11 mouse cellular contexts compared by ENCODE assay signal in genomic region chr9:73970717-73971116, GRCm38 (mm10). TPM values are rescaled to one million over a fixed set of nuclear protein-coding genes. Genes with fewer than 3 reads are reported as not detected.
DNase-seq lines count a peak whose midpoint lies in the region; ATAC-seq lines count a peak whose summit lies in the region.
"Had no signal": no experiment of that assay in that cellular context is flagged by ENCODE, and none has a peak within 500 bp of the region (broad histone marks: within the 10 kb centered on the region; RNA-seq: fewer than 3 reads in every experiment).

No protein-coding gene starts in this region.

- WGBS in hindbrain, embryonic 11.5 days, result 15% methylated on average over 9 of the region's 9 CpGs
- 12% methylated on average over 9 of the region's 9 CpGs for WGBS in neural tube, embryonic 12.5 days

- H3K27ac ChIP-seq in hindbrain, embryonic 11.5 days (ENCODE audit: low read depth, low read length), result no peak overlapping the region
- H3K27ac ChIP-seq in neural tube, embryonic 12.5 days, result no peak overlapping the region

- no peaks in the 10 kb centered on the region for H3K9me3 ChIP-seq in hindbrain, embryonic 11.5 days (ENCODE audit: control insufficient read depth, low read length)
- H3K9me3 ChIP-seq in neural tube, embryonic 12.5 days, result no peaks in the 10 kb centered on the region

- H3K4me3 ChIP-seq in hindbrain, embryonic 11.5 days (ENCODE audit: low read depth, low read length), result no peak overlapping the region
- H3K4me3 ChIP-seq in neural tube, embryonic 12.5 days, result no peak overlapping the region

- H3K27me3 ChIP-seq in hindbrain, embryonic 11.5 days (ENCODE audit: control insufficient read depth, insufficient read depth, low read length), result peaks cover 14% of the 10 kb centered on the region; the same call in 1 of the 2 replicates
- H3K27me3 ChIP-seq in neural tube, embryonic 12.5 days (replicated peaks), result no peaks in the 10 kb centered on the region

- intact Hi-C loops in left cerebral cortex, postnatal 4 days (cut with DNase I), result no loop called here
- intact Hi-C loops in left cerebral cortex, postnatal 14 days (cut with DNase I), result no loop called here

- no peak overlapping the region for H3K4me2 ChIP-seq in hindbrain, embryonic 11.5 days (replicated peaks; ENCODE audit: low read depth, low read length)
- H3K4me2 ChIP-seq in neural tube, embryonic 12.5 days (replicated peaks), result no peak overlapping the region

- H3K9ac ChIP-seq in hindbrain, embryonic 11.5 days (ENCODE audit: low read depth, low read length), result no peak overlapping the region
- 0 out of 2 replicates have a peak overlapping the region, but pooled peaks have one; percentile 17 for H3K9ac ChIP-seq in neural tube, embryonic 12.5 days

- peak; percentile 52 for DNase-seq in left cerebral cortex, postnatal 4 days
- no peak for DNase-seq in left cerebral cortex, postnatal 14 days (ENCODE audit: low spot score in 2 of 2)
- peak; percentile 56 to 57 for DNase-seq in cerebellum, postnatal 14 days
- peak; percentile 67 for DNase-seq in hindbrain, embryonic 11.5 days (ENCODE audit: low spot score)
- DNase-seq in adrenal gland, adult 8-10 months, result no peak
- DNase-seq in thymus, postnatal 0 days (ENCODE audit: low spot score), result no peak
- no peak for DNase-seq in layer of hippocampus, adult 9-11 months
- DNase-seq: heart, adult 18-20 months; right cerebral cortex, postnatal 14 days had no signal

- peaks cover 4% of the 10 kb centered on the region; the same call in 1 of the 2 replicates for H3K4me1 ChIP-seq in hindbrain, embryonic 11.5 days (replicated peaks; ENCODE audit: control insufficient read depth, insufficient read depth, low read length)
- peaks cover 18% of the 10 kb centered on the region for H3K4me1 ChIP-seq in neural tube, embryonic 12.5 days

- H3K36me3 ChIP-seq in hindbrain, embryonic 11.5 days (ENCODE audit: control insufficient read depth, insufficient read depth, low read length), result no peaks in the 10 kb centered on the region
- no peaks in the 10 kb centered on the region for H3K36me3 ChIP-seq in neural tube, embryonic 12.5 days

- peak; percentile 81 for ATAC-seq in hindbrain, embryonic 11.5 days (ENCODE audit: low FRiP score)
- peak; percentile 66 for ATAC-seq in neural tube, embryonic 12.5 days (ENCODE audit: low FRiP score, low read depth)
- ATAC-seq: lung, postnatal 0 days had no signal

RNA-seq across cellular contexts. Expression of gene Unc13c, which starts 2.0 kb away (rescaled TPM):
- total RNA-seq in left cerebral cortex, postnatal 4 days (2021), result 10 to 100 TPM; 14.4 to 16.8 TPM
- 10 to 100 TPM; 21.4 to 24.3 TPM for total RNA-seq in left cerebral cortex, postnatal 14 days (2021)
- 0.28 and 0.34 TPM in 2 replicates for polyA plus RNA-seq in hindbrain, embryonic 11.5 days (2014; fragmentation: Nextera tagmentation; extraction: Ambion mirVana)
- polyA plus RNA-seq in neural tube, embryonic 12.5 days (2016; fragmentation: Nextera tagmentation; extraction: Ambion mirVana), result 0.67 and 0.79 TPM in 2 replicates
- 1 to 10 TPM in 2 of 4 experiments, under 1 TPM in 2; 0.20 to 3.2 (median 1.1) TPM for total RNA-seq in adrenal gland, adult 8-10 months (2022)
- polyA plus RNA-seq in thymus, postnatal 0 days (2015; fragmentation: Nextera tagmentation; extraction: Ambion mirVana), result 0.01 TPM in 1 of 2 replicates, not detected in the other

Comparison
In these comparisons a context has a peak if more than half of its experiments do, and no peak if none do; other contexts are left out.
1. DNase-seq: peak in left cerebral cortex, postnatal 4 days (single experiment), cerebellum, postnatal 14 days (2 of 2) and hindbrain, embryonic 11.5 days (single experiment); none in left cerebral cortex, postnatal 14 days (0 of 2), adrenal gland, adult 8-10 months (single experiment), thymus, postnatal 0 days (single experiment) and layer of hippocampus, adult 9-11 months (single experiment).